Mouse (Mus musculus) cerebellum, adult 18-20 months (tissue): ENCODE data around the gene Ncoa1.
"Not testable (repeated sequence)": the region's sequence is repeated elsewhere in the genome, so short reads cannot be mapped to it uniquely, and the experiment has no call there.

Experiments used
- DNase-seq, 2 experiments: peaks; one replicate each; pipeline ENCODE4 v3.0.0; 2021

Ncoa1 gene

GRCm38 (mm10) chr12:4298626-4299025, 178.4 kb downstream of the Ncoa1 start:
- DNase-seq = no peak

GRCm38 (mm10) chr12:4295881-4296280, 181.1 kb downstream of the Ncoa1 start:
- DNase-seq = no peak

- no peak for DNase-seq
These were observed 181.7 kb downstream of the Ncoa1 start for GRCm38 (mm10) chr12:4295281-4295680.

GRCm38 (mm10) chr12:4293813-4294212, 183.2 kb downstream of the Ncoa1 start:
- DNase-seq = no peak

GRCm38 (mm10) chr12:4285186-4285585, 191.8 kb downstream of the Ncoa1 start:
- DNase-seq = no peak

GRCm38 (mm10) chr12:4279878-4280277, 197.1 kb downstream of the Ncoa1 start:
- DNase-seq = no peak

GRCm38 (mm10) chr12:4278978-4279755, 197.8 kb downstream of the Ncoa1 start:
- DNase-seq = no peak

- DNase-seq = peak; percentile 25 to 44
These were observed 205.9 kb downstream of the Ncoa1 start for GRCm38 (mm10) chr12:4271078-4271477.

GRCm38 (mm10) chr12:4267765-4268164, 209.2 kb downstream of the Ncoa1 start:
- DNase-seq = no peak

GRCm38 (mm10) chr12:4252742-4253655, 224.0 kb downstream of the Ncoa1 start:
- no peak for DNase-seq

GRCm38 (mm10) chr12:4249786-4250185, 227.2 kb downstream of the Ncoa1 start:
- DNase-seq = peak; percentile 73 to 76

- no peak for DNase-seq
These were observed 231.2 kb downstream of the Ncoa1 start for GRCm38 (mm10) chr12:4245742-4246141.

- DNase-seq = no peak
These were observed 233.2 kb downstream of the Ncoa1 start for GRCm38 (mm10) chr12:4243805-4244204.

- not testable (repeated sequence) for DNase-seq
These were observed 236.7 kb downstream of the Ncoa1 start for GRCm38 (mm10) chr12:4240281-4240680.

- no peak for DNase-seq
These were observed 239.5 kb downstream of the Ncoa1 start for GRCm38 (mm10) chr12:4237481-4237880.

GRCm38 (mm10) chr12:4233572-4234508, 243.1 kb downstream of the Ncoa1 start, which contains the start of the genes Ptrhd1 and Cenpo:
TSS of gene Ptrhd1 (plus strand) at chr12:4234027.
TSS of gene Cenpo (minus strand) at chr12:4234294.
- peak; percentile 94 to 96 for DNase-seq

- DNase-seq = no peak
These were observed 244.2 kb downstream of the Ncoa1 start for GRCm38 (mm10) chr12:4232777-4233176.

GRCm38 (mm10) chr12:4230156-4230555, 246.8 kb downstream of the Ncoa1 start:
- DNase-seq = no peak

- DNase-seq = no peak
These were observed 264.1 kb downstream of the Ncoa1 start for GRCm38 (mm10) chr12:4212908-4213307.

- no peak for DNase-seq
These were observed 265.8 kb downstream of the Ncoa1 start for GRCm38 (mm10) chr12:4211174-4211573.

GRCm38 (mm10) chr12:4209196-4209595, 267.8 kb downstream of the Ncoa1 start:
- no peak for DNase-seq

- peak; percentile 66 to 75 for DNase-seq
These were observed 268.4 kb downstream of the Ncoa1 start for GRCm38 (mm10) chr12:4208405-4209133.
